Mouse (Mus musculus) intestine, postnatal 0 days (tissue): ENCODE measurements at regions not wholly inside any gene's neighbourhood (a gene's known extent, or its start where the extent isn't known, plus 50 kb on each side); places are given as distances from the start of the nearest gene placed in this dataset.

Experiments used
- ATAC-seq: fragments of 200-750 bp; cut with Nextera tagmentation; 2 replicates; pipeline ENCODE4 v1.8.0; 2017; ENCODE audit warnings: mild to moderate bottlenecking, moderate TSS enrichment, moderate library complexity
- H3K27ac ChIP-seq: fragments of 300-500 bp; sonication (generic); 2 replicates; pipeline ENCODE4 v1.5.1; 2014; ENCODE audit warnings: mild to moderate bottlenecking, low read depth, low read length, moderate library complexity
- H3K27me3 ChIP-seq: fragments of 300-500 bp; sonication (generic); replicated peaks from 2 replicates; pipeline ENCODE4 v1.6.1; 2014; ENCODE audit warnings: low read length, mixed read lengths; ENCODE audit not compliant: control insufficient read depth, insufficient read depth
- H3K36me3 ChIP-seq: fragments of 300-500 bp; sonication (generic); 2 replicates; pipeline ENCODE4 v1.6.1; 2014; ENCODE audit warnings: mild to moderate bottlenecking, moderate library complexity; ENCODE audit not compliant: control insufficient read depth, insufficient read depth
- H3K4me1 ChIP-seq: fragments of 300-500 bp; sonication (generic); replicated peaks from 2 replicates; pipeline ENCODE4 v1.6.1; 2014; ENCODE audit warnings: antibody characterized with exemption, low read length, mixed read lengths; ENCODE audit not compliant: control insufficient read depth, insufficient read depth
- H3K4me2 ChIP-seq: fragments of 300-500 bp; sonication (generic); replicated peaks from 2 replicates; pipeline ENCODE4 v1.6.1; 2014; ENCODE audit warnings: low read depth, mild to moderate bottlenecking, moderate library complexity
- H3K4me3 ChIP-seq: fragments of 300-500 bp; sonication (generic); 2 replicates; pipeline ENCODE4 v1.5.1; 2014; ENCODE audit warnings: low read depth, low read length
- H3K9ac ChIP-seq: fragments of 300-500 bp; sonication (generic); 2 replicates; pipeline ENCODE4 v1.6.1; 2014; ENCODE audit warnings: mild to moderate bottlenecking, low read depth, low read length
- H3K9me3 ChIP-seq: fragments of 300-500 bp; sonication (generic); 2 replicates; pipeline ENCODE4 v1.6.1; 2016; ENCODE audit warnings: mixed run types; ENCODE audit not compliant: control insufficient read depth
- CTCF ChIP-seq: sonication (generic); IDR thresholded peaks from 2 replicates; pipeline ENCODE4 v1.5.1; 2016; ENCODE audit warnings: low read depth, mild to moderate bottlenecking, control low read depth, antibody characterized with exemption, moderate library complexity
- WGBS: fragments of 180-500 bp; shearing (Covaris S2); extraction: QIAGEN DNeasy Blood & Tissue Kit; methylation state at CpG from one replicate; pipeline ENCODE4 v1.1.7; 2014; 5-methylcytosine and 5-hydroxymethylcytosine counted together

DNA sequence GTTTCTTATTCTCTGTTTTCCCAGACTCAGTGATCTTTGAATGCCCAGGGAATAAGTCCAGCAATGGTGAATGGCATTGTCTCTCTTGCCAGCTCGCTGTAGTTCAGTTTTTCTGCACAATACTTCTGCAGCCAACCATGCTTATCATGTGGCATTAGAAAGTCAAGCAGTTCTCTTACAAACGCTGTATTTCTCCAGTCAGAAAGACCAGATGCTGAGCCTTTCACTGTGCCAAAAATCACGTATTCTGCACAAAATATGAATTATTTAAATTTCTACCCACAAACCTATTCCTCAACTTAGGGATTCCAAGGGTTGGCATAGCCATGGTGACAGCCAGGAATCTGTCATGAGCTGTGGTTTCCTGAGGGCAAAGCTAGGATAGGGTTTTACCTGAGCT lies 95.0 kb upstream of the 1700025G04Rik start:
- H3K4me2 ChIP-seq: no peak overlapping the region
- H3K9ac ChIP-seq: no peak overlapping the region
- no peak overlapping the region for H3K4me3 ChIP-seq
- ATAC-seq: no peak
- H3K36me3 ChIP-seq: no peaks in the 10 kb centered on the region
- WGBS: 81% methylated on average over 3 of the region's 3 CpGs
- H3K9me3 ChIP-seq: no peaks in the 10 kb centered on the region
- no peaks in the 10 kb centered on the region for H3K4me1 ChIP-seq
- no peak for TF ChIP-seq CTCF
- no peaks in the 10 kb centered on the region for H3K27me3 ChIP-seq
- H3K27ac ChIP-seq: no peak overlapping the region

DNA sequence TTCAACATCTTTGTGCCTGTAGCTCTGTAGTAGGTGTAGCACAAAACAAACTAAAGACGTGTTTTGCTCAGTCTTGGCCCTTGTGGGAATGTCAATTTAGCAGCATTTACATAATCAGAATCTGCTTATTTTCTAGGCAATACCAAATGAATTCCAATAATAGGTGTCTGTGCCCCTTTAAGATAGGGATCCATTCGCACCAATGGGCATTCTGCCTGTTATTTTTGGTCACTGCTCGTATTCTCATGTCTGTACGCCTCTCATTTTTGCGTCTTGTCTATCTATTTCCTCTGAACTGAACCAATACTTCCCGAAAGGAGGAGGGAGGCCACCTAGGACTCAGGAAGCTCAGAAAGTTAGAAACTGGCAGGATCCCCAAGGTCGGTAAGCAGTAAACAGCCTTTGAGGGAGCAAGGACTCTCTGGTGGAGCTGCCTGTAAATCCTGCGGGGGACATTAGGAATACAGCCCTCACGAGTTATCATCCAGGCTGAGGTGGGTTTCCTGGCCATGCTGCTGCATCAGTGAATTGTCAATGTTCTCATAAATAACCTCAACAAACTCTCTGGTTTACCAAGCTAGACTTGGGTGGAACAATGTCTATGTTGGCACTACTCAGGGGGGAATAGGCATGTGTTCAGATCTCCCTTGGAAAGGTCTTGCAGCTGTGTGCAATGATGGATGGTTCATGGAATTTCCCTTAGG lies 86.5 kb upstream of the 1700025G04Rik start:
- Histone ChIP-seq H3K27ac (no peak overlapping the region), H3K4me2 (no peak overlapping the region), H3K36me3 (no peaks in the 10 kb centered on the region), H3K4me1 (no peaks in the 10 kb centered on the region), H3K27me3 (no peaks in the 10 kb centered on the region), H3K4me3 (no peak overlapping the region), H3K9ac (no peak overlapping the region), H3K9me3 (no peaks in the 10 kb centered on the region)
- ATAC-seq: no peak
- TF ChIP-seq CTCF: no peak
- 86% methylated on average over 9 of the region's 9 CpGs for WGBS

DNA sequence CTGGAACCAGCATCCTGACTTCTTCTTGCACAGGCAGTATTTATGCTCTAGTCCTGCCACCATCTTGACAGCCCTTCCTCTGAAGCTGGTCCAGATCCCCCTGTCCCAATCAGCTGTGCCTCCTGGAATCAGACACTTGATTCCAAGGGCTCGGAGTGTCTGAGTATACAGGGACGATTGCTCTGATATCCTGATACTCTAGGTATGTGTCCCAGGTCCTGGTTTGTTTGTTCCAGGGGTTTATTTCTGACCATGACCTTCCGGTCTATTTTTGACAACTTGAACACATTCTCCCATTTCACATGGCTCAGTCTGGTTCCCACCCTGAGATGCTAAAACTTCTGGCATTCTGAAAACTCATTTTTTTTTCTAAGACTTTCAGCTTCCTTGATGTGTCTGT lies 85.8 kb upstream of the 1700025G04Rik start:
- Histone ChIP-seq H3K36me3 (no peaks in the 10 kb centered on the region), H3K4me2 (no peak overlapping the region), H3K4me3 (no peak overlapping the region), H3K9ac (no peak overlapping the region), H3K27ac (no peak overlapping the region), H3K27me3 (no peaks in the 10 kb centered on the region), H3K4me1 (no peaks in the 10 kb centered on the region), H3K9me3 (no peaks in the 10 kb centered on the region)
- 82% methylated on average over 3 of the region's 3 CpGs for WGBS
- no peak for ATAC-seq
- no peak for TF ChIP-seq CTCF

DNA sequence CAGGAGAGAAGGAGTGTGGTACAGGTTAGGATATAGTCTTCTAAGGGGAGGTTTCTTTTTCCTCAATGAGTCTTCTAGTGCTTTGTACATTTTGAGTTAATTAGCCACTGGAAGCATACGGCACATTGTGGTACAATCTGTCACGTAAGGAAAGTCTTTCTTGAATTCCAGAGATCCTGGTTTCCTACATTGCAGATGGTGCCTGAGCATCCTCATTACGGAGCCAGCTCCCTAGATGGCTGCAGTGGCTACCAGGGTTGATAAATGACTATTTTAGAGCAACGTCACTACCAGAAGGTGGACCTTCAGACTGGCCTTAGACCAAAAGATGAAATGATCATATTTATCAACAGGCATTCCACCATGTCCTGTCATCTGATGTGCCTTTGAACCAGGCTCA lies 84.5 kb upstream of the 1700025G04Rik start:
- 94% methylated on average over 4 of the region's 4 CpGs for WGBS
- no peak overlapping the region for H3K4me2 ChIP-seq
- H3K9ac ChIP-seq: no peak overlapping the region
- no peak for ATAC-seq
- H3K36me3 ChIP-seq: no peaks in the 10 kb centered on the region
- H3K4me3 ChIP-seq: no peak overlapping the region
- no peak overlapping the region for H3K27ac ChIP-seq
- no peaks in the 10 kb centered on the region for H3K4me1 ChIP-seq
- no peaks in the 10 kb centered on the region for H3K9me3 ChIP-seq
- H3K27me3 ChIP-seq: no peaks in the 10 kb centered on the region
- TF ChIP-seq CTCF: no peak

DNA sequence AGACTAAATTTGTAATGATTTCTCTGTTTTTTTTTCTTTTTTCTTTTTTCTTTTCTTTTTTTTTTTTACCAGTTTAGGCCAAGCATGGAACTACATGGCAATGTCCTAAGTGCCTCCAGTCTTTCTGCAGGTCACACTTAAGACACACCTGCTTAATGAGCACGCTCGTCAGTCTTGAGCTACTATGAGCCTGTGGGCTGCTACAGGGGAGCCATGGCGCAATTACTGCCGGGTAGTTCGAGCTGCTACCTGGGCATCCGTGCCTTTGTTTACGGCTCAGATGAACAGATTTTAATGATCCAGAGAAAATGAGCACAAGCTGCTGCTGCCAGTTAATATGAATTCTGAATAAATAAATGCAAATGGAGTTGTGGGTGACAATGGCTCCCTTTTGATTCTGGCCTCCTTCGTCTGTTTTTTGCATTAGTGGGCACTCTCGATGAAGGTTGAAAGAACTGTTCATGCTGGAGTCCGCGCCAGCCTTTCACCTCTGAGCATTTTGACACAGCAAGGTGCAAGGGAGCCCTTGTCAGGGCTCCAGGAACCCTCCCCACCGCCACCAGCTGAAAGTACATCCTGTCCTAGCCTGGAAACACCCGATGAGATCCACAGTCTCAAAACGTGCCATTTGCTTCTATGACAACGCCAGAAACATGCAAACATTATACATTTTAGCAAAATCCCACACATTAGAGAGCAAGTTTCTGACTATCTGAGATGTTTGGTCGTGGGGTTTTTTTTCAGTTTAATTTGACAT lies 81.3 kb upstream of the 1700025G04Rik start:
- 87% methylated on average over 16 of the region's 16 CpGs for WGBS
- no peak for ATAC-seq
- Histone ChIP-seq H3K9ac (no peak overlapping the region), H3K4me2 (no peak overlapping the region), H3K27me3 (no peaks in the 10 kb centered on the region), H3K4me3 (no peak overlapping the region), H3K27ac (no peak overlapping the region), H3K9me3 (no peaks in the 10 kb centered on the region), H3K4me1 (no peaks in the 10 kb centered on the region), H3K36me3 (no peaks in the 10 kb centered on the region)
- TF ChIP-seq CTCF: no peak

DNA sequence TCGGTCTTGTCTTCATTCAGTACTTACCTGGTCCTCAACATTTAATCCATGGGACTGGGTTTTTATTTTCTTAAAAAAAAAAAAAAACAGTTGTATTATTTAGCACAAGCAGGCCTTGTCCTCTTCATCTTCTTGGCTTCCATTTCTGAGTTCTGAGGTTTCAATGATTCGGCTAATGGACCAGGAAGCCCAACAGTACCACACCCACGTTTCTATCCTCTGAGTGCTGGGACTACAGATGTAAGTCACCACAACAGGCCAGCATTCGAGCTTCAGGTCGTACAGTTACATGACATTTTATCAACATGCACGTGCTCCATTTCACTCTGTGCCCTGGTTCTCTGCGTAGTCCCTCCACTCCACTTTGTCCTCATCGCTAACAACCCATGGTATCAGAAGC lies 80.7 kb upstream of the 1700025G04Rik start:
- Histone ChIP-seq H3K4me3 (no peak overlapping the region), H3K27ac (no peak overlapping the region), H3K9me3 (no peaks in the 10 kb centered on the region), H3K27me3 (no peaks in the 10 kb centered on the region), H3K36me3 (no peaks in the 10 kb centered on the region), H3K4me1 (no peaks in the 10 kb centered on the region), H3K4me2 (no peak overlapping the region), H3K9ac (no peak overlapping the region)
- WGBS: 89% methylated on average over 8 of the region's 8 CpGs
- no peak for TF ChIP-seq CTCF
- no peak for ATAC-seq
